Mouse (Mus musculus): Measurements from ENCODE around the gene Map3k5. TPM values are rescaled to one million over a fixed set of nuclear protein-coding genes. Genes with fewer than 3 reads are reported as not detected.
A peak's percentile ranks its signal among the peaks of the same experiment; 100 is the strongest.

Map3k5 gene
- polyA plus RNA-seq, 1 experiment from 2014 or later = 1.4 TPM

DNA sequence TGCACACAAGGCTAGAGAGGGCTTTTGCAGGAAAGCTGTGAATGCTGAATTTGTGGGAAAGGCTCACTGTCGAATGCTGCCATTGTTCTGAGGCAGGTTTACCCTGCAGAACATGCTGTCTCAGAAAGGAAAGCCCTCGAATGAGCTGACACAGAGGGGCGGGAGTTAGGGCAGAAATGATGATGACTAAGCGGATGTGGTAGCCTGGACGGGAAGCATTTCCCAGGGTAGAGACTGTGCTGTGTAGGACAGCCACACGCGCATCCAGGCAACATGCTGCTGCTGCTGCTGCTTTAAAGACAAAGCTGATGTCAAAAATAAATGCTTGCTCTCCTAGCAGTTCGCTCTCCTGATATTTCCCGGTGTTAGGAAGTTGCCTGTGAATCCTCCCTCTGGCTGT, 189.1 kb downstream of the Map3k5 start:
- Histone ChIP-seq H3K4me1 (ENCODE audit: control insufficient read depth, insufficient read depth, low read length) (no peaks in the 10 kb centered on the region), H3K4me2 (ENCODE audit: low read depth) (no peak overlapping the region), H3K4me3 (ENCODE audit: low read depth, low read length) (no peak overlapping the region), H3K27ac (ENCODE audit: low read depth, low read length) (no peak overlapping the region), H3K36me3 (ENCODE audit: control insufficient read depth, insufficient read depth, low read length) (no peaks in the 10 kb centered on the region), H3K9ac (ENCODE audit: low read length) (no peak overlapping the region), H3K27me3 (ENCODE audit: control insufficient read depth, insufficient read depth, low read length) (no peaks in the 10 kb centered on the region), H3K9me3 (ENCODE audit: control insufficient read depth, low read length) (no peaks in the 10 kb centered on the region)
- ATAC-seq (ENCODE audit: insufficient read depth, low FRiP score, low TSS enrichment) (no peak), DNase-seq (ENCODE audit: low spot score) (no peak)
- WGBS = 57% methylated on average over 9 of the region's 9 CpGs

DNA sequence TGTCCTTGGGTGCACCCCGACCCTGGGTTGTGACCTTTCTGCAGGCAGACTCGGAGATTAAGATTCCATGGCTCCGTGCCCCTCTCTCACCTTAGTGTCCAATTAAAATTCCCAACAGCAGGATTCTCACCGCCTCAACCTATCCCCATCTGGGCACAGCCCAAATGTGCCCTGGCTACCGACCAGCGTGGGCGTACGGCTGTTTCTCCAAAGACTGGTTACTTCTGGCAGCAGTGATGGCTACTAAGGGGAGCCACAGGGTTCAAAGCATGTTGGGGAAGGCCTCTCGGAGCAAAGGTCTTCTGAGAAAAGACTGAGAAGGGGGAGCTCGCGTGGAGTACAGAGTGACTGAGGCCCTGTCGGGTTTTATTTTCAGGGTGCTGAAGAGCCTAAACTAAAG, 190.3 kb downstream of the Map3k5 start:
- Histone ChIP-seq H3K4me2 (ENCODE audit: low read depth) (no peak overlapping the region), H3K36me3 (ENCODE audit: control insufficient read depth, insufficient read depth, low read length) (no peaks in the 10 kb centered on the region), H3K4me3 (ENCODE audit: low read depth, low read length) (no peak overlapping the region), H3K27ac (ENCODE audit: low read depth, low read length) (no peak overlapping the region), H3K9ac (ENCODE audit: low read length) (no peak overlapping the region), H3K27me3 (ENCODE audit: control insufficient read depth, insufficient read depth, low read length) (no peaks in the 10 kb centered on the region), H3K4me1 (ENCODE audit: control insufficient read depth, insufficient read depth, low read length) (no peaks in the 10 kb centered on the region), H3K9me3 (ENCODE audit: control insufficient read depth, low read length) (no peaks in the 10 kb centered on the region)
- WGBS = 91% methylated on average over 12 of the region's 12 CpGs
- no peak for ATAC-seq (ENCODE audit: insufficient read depth, low FRiP score, low TSS enrichment)
- DNase-seq (ENCODE audit: low spot score) = no peak

DNA sequence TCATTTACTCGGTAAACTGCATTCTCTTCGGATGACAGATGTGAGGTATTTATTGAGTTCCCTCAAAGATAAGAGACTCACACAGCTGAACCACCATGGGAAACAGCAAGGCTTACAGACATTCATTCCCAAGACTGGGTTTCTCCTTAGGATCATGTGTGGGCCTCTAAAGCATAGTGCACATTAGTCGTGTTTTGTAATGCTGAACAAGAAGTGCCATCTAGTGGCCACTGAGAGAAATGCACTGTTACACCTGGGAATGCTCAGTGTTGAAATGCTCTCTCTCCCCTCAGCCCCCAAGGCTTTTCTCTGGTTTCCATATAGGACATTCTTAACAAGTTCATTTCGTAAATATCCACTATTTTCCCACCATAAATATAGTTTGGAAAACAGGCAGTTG, 191.0 kb downstream of the Map3k5 start:
- WGBS = 51% methylated on average over 4 of the region's 4 CpGs

DNA sequence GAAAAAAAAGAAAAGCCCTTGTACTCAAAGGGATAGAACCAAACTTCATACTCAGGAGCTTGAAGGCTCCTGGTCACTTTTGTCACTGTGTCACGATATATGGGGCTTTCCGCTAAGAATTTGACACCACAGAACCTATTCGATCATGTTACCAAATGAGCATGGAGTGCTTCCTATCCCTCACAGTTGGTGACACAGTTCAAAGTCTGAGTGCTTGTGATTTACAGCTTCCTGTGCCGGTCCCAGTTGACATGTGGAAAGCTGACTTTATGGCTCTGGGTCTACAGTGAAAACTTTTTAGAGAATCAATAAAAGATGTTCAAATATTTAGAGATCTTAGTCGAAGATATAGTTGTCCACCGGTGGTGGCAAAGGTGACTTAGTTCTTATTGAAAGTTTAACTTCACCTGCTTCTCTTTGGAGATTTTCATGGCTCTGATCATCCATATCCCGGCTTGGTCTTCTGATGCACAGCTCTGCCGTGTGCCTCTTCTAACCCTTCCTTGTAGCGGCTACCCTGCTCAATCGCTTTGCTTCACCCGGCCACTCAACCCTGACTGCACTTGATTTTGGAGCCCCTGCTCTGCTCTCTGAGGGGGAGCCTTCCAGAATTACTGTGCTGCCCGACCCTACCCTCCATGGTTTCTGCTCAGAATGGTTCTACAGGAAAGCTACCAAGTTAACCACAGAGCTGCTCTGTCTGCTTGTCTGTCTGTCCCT, 198.8 kb downstream of the Map3k5 start:
- DNase-seq (ENCODE audit: low spot score) (no peak), ATAC-seq (ENCODE audit: insufficient read depth, low FRiP score, low TSS enrichment) (no peak)
- no peak overlapping the region for H3K9ac ChIP-seq (ENCODE audit: low read length)
- no peaks in the 10 kb centered on the region for H3K27me3 ChIP-seq (ENCODE audit: control insufficient read depth, insufficient read depth, low read length)
- H3K4me2 ChIP-seq (ENCODE audit: low read depth) = no peak overlapping the region
- 75% methylated on average over 12 of the region's 12 CpGs for WGBS
- no peak overlapping the region for H3K4me3 ChIP-seq (ENCODE audit: low read depth, low read length)
- H3K27ac ChIP-seq (ENCODE audit: low read depth, low read length) = no peak overlapping the region
- no peaks in the 10 kb centered on the region for H3K4me1 ChIP-seq (ENCODE audit: control insufficient read depth, insufficient read depth, low read length)
- no peaks in the 10 kb centered on the region for H3K9me3 ChIP-seq (ENCODE audit: control insufficient read depth, low read length)
- H3K36me3 ChIP-seq (ENCODE audit: control insufficient read depth, insufficient read depth, low read length) = no peaks in the 10 kb centered on the region

More for the DNA sequence above, 191.0 kb downstream of the Map3k5 start:
- ATAC-seq (ENCODE audit: insufficient read depth, low FRiP score, low TSS enrichment) = no peak
- Histone ChIP-seq H3K27ac (ENCODE audit: low read depth, low read length) (no peak overlapping the region), H3K36me3 (ENCODE audit: control insufficient read depth, insufficient read depth, low read length) (no peaks in the 10 kb centered on the region), H3K27me3 (ENCODE audit: control insufficient read depth, insufficient read depth, low read length) (no peaks in the 10 kb centered on the region), H3K4me2 (ENCODE audit: low read depth) (no peak overlapping the region), H3K9ac (ENCODE audit: low read length) (no peak overlapping the region), H3K4me1 (ENCODE audit: control insufficient read depth, insufficient read depth, low read length) (no peaks in the 10 kb centered on the region), H3K9me3 (ENCODE audit: control insufficient read depth, low read length) (no peaks in the 10 kb centered on the region), H3K4me3 (ENCODE audit: low read depth, low read length) (no peak overlapping the region)
- peak; percentile 67 for DNase-seq (ENCODE audit: low spot score)

DNA sequence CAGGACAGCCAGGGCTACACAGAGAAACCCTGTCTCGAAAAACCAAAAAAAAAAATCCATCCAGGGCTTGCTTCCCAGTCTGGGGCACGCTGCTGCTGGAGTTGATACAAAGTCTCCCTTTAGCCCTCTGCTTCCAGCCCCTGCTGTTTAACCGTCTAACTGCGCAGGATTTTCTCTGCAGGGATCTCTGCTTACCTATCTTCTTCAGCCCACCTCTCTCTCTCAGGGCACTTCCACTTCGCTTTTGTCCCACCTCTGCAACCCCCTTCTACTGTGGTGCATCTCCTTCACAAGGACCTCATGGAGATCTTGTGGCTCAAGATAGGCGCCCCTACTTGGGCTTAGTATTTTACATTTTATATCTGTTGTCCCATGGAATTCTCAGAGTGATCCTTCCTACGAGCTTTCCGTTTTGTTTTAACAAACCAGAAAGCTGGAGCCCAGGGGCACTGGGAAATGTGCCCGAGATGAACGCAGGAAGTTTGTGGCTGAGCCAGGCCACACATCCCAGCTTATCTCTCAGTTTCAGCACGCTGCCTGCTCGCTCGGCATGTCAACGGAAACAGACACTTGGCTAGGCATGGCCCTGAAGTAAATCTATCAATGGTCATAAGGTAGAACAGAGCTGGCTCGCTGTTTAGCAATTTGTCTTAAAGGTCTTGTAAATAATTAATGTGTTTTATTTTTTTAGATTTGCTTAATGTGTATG, 201.2 kb downstream of the Map3k5 start:
- H3K9me3 ChIP-seq (ENCODE audit: control insufficient read depth, low read length) = no peaks in the 10 kb centered on the region
- no peaks in the 10 kb centered on the region for H3K36me3 ChIP-seq (ENCODE audit: control insufficient read depth, insufficient read depth, low read length)
- no peak for ATAC-seq (ENCODE audit: insufficient read depth, low FRiP score, low TSS enrichment)
- DNase-seq (ENCODE audit: low spot score) = no peak
- H3K4me1 ChIP-seq (ENCODE audit: control insufficient read depth, insufficient read depth, low read length) = no peaks in the 10 kb centered on the region
- no peak overlapping the region for H3K27ac ChIP-seq (ENCODE audit: low read depth, low read length)
- 83% methylated on average over 15 of the region's 15 CpGs for WGBS
- H3K9ac ChIP-seq (ENCODE audit: low read length) = no peak overlapping the region
- no peak overlapping the region for H3K4me3 ChIP-seq (ENCODE audit: low read depth, low read length)
- H3K4me2 ChIP-seq (ENCODE audit: low read depth) = no peak overlapping the region
- no peaks in the 10 kb centered on the region for H3K27me3 ChIP-seq (ENCODE audit: control insufficient read depth, insufficient read depth, low read length)

DNA sequence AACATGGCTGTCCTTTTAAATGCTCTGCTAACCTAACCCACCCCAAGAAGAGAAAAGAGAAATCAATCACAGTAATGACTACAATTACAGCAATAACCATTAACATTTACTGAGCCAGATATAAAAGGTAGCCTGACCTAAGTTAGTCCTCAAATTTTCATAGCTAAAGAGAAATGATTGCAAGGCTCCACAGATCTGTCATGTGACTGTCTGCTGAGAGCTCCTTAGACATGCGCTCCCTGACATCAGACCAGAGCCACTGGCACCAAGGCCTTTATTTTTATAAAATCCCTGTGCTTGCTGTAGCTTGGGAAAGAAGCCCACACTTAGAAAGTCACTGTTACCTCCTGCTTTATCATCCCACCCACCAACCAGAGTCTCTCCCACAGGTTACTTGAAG, 202.2 kb downstream of the Map3k5 start:
- Histone ChIP-seq H3K4me1 (ENCODE audit: control insufficient read depth, insufficient read depth, low read length) (no peaks in the 10 kb centered on the region), H3K36me3 (ENCODE audit: control insufficient read depth, insufficient read depth, low read length) (no peaks in the 10 kb centered on the region), H3K27me3 (ENCODE audit: control insufficient read depth, insufficient read depth, low read length) (no peaks in the 10 kb centered on the region), H3K4me3 (ENCODE audit: low read depth, low read length) (no peak overlapping the region), H3K9me3 (ENCODE audit: control insufficient read depth, low read length) (no peaks in the 10 kb centered on the region), H3K4me2 (ENCODE audit: low read depth) (no peak overlapping the region), H3K9ac (ENCODE audit: low read length) (no peak overlapping the region), H3K27ac (ENCODE audit: low read depth, low read length) (no peak overlapping the region)
- DNase-seq (ENCODE audit: low spot score) = no peak
- 90% methylated on average over 1 of the region's 1 CpGs for WGBS
- no peak for ATAC-seq (ENCODE audit: insufficient read depth, low FRiP score, low TSS enrichment)

DNA sequence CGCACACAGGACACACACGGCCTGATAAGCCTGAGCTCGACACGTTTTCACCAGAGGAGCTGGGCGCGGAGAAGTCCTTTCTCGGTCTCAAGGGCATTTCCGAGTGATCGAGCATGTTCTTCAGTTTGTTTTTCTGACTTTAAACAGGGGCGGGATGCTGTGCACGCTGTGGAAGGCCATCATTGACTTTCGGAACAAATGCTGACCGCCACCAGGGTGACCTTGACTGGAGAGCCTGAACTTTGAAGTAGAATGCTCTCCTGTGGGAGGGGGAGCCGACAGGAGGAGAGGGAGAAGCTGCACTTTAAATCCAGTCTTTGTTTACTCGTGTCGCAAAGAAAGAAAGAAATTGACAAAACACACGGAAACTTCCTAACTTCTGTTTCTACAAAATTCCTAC, 207.1 kb downstream of the Map3k5 start:
- Histone ChIP-seq H3K4me2 (ENCODE audit: low read depth) (no peak overlapping the region), H3K27ac (ENCODE audit: low read depth, low read length) (no peak overlapping the region)
- no peak for DNase-seq (ENCODE audit: low spot score)

DNA sequence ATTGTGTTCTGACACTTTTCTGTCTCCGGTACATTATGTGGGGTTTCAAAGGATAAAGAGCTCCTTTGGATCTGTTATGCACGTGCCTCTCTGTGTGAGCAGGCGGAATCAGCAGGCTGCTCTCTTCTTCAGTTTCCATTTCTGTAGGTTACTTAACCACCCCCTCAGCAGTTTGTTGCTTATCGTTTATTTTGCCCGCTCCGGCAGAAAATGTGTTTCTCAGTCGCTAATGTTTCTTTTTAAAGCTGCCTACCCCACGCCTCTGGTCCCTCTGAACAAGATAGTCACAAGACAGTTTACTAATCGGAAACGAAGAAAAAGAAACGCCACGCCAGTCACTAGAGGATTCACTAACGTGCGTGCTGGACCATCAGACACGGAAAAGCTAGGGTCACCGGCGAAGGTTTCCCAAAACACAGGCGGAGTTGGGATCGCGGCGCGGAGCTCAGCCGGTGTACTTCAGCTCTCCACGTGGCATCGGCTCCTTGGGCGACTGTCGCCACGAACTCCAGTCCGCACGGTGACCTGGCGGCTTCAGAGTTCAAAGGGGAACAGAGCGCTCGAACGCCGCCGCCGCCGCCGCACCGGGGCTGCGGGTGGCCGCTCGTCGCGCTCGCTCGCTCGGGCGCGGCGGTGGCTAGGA, 214.0 kb downstream of the Map3k5 start, which contains the start of gene Map7:
Gene Map7, plus strand, starts transcription at position 342 of the 643 bp plus-strand sequence.
- peak within 1 kb of the TSS; percentile 95 for H3K4me2 ChIP-seq (ENCODE audit: low read depth)
- no peaks in the 10 kb centered on the region for H3K36me3 ChIP-seq (ENCODE audit: control insufficient read depth, insufficient read depth, low read length)
- no peak within 1 kb of the TSS for H3K27ac ChIP-seq (ENCODE audit: low read depth, low read length)
- H3K4me1 ChIP-seq (ENCODE audit: control insufficient read depth, insufficient read depth, low read length) = peaks cover 6% of the 10 kb centered on the region; the same call in 1 of the 2 replicates
- peaks cover 30% of the 10 kb centered on the region for H3K27me3 ChIP-seq (ENCODE audit: control insufficient read depth, insufficient read depth, low read length)
- peak; percentile 28 for DNase-seq (ENCODE audit: low spot score)
- H3K9me3 ChIP-seq (ENCODE audit: control insufficient read depth, low read length) = no peaks in the 10 kb centered on the region
- H3K4me3 ChIP-seq (ENCODE audit: low read depth, low read length) = peak within 1 kb of the TSS; percentile 72
- WGBS = 6% methylated on average over 48 of the region's 51 CpGs
- ATAC-seq (ENCODE audit: insufficient read depth, low FRiP score, low TSS enrichment) = no peak
- peak within 1 kb of the TSS; percentile 58 for H3K9ac ChIP-seq (ENCODE audit: low read length)

More for the DNA sequence above, 207.1 kb downstream of the Map3k5 start:
- no peak for ATAC-seq (ENCODE audit: insufficient read depth, low FRiP score, low TSS enrichment)
- 59% methylated on average over 17 of the region's 17 CpGs for WGBS
- Histone ChIP-seq H3K4me1 (ENCODE audit: control insufficient read depth, insufficient read depth, low read length) (no peaks in the 10 kb centered on the region), H3K27me3 (ENCODE audit: control insufficient read depth, insufficient read depth, low read length) (no peaks in the 10 kb centered on the region), H3K9ac (ENCODE audit: low read length) (no peak overlapping the region), H3K9me3 (ENCODE audit: control insufficient read depth, low read length) (no peaks in the 10 kb centered on the region), H3K4me3 (ENCODE audit: low read depth, low read length) (no peak overlapping the region), H3K36me3 (ENCODE audit: control insufficient read depth, insufficient read depth, low read length) (no peaks in the 10 kb centered on the region)

Measured in neural tube, embryonic 11.5 days (tissue).